Mouse (Mus musculus) mesoderm, embryonic 11.5 days (tissue): Measurements from ENCODE around the gene Rtel1.

ENCODE experiments used
- DNase-seq: peaks from one replicate; pipeline ENCODE4 v3.0.0-alpha.2; 2012; ENCODE audit warnings: low read depth, low spot score

Rtel1 gene

DNA sequence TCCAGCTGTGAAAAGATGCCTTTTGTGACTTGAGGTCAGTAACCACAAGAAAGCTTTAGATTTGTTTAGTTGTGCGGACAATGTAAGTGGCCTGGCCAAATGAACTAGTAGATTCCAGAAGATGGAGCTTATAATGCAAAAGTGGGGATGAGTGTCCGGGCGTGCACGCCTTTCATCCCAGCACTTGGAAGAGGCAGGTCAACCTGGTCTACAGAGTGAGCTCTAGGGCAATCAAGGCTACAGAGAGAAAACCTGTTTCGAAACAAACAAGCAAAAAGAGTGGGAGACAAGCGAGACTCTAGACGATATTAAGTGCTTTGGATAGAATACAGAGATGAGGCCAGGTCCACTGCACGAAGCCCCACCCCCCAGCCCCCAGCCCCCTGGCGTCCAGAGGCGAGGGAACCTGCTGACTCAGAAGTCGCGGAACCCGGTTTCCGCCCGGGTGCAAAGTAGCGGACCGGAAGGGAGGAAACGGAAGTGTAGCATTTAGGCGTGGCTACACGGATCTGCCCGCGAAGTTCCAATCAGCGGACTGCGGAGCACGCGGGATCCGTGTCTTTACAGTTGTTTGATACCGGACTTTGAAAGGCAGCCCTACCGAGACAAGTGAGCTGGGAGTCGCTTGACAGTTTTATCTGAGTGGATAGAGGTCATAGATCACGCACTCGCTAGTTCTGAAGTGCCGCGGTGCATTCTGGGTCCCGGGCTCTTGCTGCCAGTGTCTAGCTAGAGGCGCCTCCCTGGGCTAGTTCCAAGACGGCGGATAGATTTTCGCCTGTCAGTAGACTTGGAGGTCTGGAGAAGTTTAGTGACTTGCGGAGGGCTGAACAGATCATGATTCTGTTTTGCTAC is at the start of gene Rtel1:
Rtel1 (plus strand) TSS at position 492 of the 855 bp plus-strand sequence.
- DNase-seq, result peak; percentile 92

DNA sequence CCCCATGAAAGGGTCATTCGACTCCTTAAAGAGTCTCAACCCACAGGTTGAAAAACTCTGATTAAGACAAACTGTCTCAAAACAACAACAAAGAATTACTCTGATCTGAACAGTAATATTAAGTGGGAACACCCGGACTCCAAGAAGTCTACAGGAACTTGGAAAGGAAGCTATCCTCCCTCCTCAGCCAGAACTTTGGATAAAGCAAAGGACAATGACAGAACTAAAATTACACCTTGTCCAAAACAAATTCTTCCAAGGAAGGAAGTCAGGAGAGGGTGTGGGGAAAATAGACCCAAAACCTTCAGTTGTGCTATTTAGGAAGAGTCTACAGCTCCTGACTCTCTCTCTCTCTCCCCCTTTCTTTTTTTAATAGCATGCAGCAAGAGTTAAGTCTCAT is 47.4 kb upstream of the Rtel1 start:
- no peak for DNase-seq

DNA sequence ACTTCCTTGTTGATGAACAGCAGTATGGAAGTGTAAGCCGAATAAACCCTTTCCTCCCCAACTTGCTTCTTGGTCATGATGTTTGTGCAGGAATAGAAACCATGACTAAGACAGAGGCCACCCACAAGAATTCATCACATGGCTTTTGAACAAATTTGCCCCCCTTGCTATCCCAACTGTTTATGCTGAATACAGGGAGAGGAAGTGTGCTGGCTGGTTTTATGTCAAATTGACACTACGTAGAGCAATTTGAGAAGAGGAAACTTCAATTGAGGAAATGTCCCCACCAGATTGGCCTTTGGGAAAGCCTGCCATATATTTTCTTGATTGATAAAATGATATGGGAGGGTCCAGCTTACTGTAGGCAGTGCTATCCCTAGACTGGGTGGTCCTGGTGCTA is 45.7 kb upstream of the Rtel1 start:
- no peak for DNase-seq

DNA sequence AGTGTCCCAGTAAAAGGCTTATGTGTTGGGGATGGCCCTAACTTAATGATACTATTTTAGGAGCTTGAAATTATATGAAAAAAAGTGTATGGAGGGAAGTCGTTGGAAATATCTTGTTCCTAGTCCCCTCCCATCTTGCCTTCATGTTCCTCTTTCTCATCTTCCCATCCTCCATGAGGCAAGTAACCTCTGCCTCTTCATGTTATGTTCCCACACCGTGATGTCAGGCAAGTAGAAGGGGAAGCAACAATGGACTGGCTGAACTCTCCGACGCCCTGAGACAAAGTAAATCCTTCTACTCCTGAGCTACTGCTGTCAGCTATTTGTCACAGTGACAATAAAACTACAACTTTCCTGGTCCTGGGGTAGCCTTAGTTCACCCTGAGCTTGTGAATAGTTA is 44.9 kb upstream of the Rtel1 start:
- no peak for DNase-seq

DNA sequence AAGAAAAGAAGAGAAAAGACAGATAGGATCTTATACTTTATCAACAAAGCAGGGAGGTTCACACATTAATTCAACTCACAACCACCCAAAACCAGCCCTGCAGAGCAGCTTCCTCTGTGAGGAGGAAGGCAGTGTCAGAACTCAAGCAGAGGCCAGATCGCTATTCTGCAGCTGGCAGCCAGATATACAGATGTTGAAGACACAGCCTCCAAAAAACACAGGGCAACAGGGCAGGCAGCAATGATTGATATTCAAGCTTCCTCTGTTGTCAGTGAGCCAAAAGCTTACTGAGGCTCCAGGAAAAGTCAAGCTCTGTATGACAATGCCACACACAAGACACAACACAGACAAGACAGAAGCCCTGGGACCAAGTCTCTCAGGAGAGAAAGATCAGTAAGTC is 42.8 kb upstream of the Rtel1 start:
- DNase-seq, result no peak

DNA sequence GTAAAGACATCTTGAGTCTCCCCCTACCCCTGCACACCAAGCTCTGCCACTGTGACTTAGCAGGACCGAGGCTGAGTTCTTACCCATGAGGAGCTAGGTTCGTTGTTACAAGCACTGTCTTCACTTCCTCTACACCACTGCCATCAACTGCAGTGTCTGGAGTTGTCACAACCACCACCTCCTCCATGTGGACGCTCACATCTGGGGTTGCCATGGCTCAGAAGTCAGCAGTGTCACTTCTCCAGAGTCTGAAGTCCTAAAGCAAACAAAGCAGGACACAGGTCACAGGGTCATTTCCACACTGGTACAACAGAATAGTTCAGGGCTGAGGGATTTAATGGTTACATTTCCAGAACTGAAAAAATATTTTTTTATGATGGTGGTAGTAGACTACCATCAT is 41.7 kb upstream of the Rtel1 start:
- no peak for DNase-seq

DNA sequence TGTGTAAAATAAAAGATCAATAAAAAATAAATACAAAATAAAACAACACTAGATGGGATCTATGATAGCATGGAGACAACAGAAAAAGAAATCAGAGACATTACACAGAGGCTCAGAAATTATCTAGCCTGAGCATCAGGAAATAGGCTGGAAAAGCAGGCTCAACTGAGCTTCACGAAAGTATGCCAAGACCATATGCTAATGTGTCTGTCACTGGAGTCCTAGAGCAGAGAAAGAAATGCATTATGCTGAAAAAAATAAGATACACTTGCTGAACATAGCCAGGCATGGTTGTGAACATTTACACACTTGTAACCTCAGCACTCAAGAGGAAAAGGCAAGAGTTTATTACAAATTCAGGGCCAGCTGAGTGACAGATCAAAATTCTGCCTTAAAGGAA is 39.6 kb upstream of the Rtel1 start:
- DNase-seq, result no peak

DNA sequence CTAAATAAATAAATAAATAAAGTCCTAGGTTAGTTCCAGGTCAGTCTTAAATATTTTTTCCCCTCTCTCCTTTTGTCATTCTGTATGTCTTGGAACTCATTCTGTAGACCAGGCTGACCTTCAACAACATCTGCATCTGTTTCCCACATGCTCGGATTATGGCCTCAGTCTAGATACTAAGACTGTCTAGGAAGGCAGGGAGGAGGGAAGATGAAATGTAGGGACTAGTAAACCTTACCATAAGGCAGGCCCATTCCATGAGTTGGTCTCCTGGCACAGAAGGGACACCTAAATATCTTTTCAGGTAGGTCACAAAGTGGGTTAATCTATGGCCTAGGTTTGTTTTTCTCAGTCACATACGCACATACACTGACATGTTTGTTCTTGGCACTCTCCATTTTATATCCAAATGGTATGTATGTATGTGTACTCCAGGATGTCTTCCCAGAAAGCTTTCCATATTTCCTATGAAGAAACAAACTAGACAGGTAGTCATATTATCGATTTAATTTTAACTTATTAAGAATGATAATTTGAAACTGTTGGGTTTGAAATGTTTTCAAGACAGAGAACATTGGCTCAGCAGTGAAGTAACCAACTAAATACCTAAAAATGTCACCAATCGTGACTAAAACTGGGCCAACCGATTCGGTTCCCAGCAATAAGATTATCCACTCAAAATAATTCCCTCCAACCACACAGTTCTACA is 32.8 kb upstream of the Rtel1 start:
- no peak for DNase-seq

DNA sequence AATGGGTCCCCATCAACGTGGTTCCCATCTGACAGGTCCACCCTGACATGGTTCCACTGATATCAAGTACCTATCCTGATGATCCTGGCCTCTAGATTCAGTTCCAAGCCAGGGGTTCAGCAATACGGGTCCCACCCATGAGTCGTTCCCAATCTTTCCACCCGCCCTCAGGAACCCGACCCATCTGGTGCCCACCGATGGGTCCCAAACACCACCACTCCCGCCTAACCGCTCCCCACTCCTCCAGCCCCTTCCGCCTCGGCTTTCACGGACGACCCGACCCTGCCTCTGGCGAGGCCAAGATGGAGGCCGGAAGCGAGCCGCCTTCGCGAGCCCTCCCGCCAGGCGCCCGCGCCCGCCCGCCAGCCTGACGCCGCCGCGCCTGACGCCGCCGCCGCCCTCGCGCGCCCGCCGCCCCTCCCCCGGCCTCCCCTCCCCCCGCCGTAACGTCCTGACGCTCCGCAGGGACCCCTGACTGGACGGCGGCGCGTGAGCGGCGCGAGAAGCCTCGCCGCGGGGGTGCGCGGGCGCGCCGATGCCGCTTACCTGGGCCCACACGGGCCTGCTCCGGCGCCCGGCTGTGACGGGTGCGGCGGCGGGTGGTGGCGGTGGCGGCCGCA is 32.1 kb upstream of the Rtel1 start:
- peak; percentile 80 for DNase-seq

DNA sequence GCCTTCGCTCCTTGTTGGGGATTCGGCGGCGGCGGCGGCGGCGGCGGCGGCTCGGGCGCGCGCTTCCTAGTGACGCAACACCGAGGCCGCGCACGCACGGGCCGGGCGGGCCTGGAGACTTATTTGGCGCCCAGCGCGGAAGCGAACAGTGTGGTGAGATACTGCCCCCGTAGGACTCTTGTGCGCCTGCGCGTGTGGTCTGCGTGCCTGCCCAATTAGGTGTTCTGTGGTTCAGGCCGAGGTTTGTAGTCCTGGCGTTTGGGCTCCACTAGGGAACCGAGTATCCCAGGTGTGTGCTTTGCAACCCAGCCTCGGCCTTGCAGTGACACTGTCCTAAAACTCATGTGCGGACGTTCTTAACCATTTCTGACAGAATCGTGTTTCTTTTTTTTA is 31.6 kb upstream of the Rtel1 start, which contains the start of gene Gmeb2:
Gmeb2 (minus strand) TSS at position 78 of the 393 bp plus-strand sequence.
- DNase-seq, result peak; percentile 97

DNA sequence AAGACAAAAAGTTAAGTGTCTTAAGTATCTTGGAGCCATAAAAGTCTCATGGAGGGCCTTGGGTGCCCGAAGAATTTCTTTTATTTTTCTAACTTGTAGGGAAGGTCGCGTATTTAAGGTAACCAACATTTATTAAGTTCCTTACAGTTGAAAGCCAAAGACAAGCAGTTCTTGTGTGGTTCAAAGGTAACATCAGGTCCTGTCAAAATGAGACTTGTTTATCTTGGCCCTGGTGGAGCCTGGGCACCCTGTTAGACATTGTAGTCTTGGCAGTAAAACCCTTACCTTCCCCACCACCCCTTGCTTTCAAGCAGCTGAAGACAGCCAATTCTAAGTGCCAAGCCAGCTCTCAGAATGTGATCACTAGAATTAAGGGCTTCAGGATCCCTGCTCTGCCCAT is 30.8 kb upstream of the Rtel1 start:
- DNase-seq, result no peak

DNA sequence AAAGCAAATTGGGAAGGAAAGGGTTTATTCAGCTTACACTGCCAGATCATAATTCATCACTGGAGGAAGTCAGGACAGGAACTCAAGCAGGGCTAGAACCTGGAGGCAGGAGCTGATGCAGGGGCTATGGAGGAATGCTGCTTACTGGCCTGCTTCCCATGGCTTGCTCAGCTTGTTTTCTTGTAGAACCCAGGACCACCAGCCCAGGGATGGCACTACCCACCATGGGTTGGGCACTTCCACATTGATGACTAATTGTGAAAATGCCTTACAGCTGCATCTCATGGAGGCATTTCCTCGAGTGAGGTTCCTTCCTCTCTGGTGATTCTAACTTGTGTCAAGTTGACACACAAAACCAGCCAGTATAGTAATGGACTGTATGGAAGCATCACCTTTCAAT is 28.6 kb upstream of the Rtel1 start:
- DNase-seq, result no peak

DNA sequence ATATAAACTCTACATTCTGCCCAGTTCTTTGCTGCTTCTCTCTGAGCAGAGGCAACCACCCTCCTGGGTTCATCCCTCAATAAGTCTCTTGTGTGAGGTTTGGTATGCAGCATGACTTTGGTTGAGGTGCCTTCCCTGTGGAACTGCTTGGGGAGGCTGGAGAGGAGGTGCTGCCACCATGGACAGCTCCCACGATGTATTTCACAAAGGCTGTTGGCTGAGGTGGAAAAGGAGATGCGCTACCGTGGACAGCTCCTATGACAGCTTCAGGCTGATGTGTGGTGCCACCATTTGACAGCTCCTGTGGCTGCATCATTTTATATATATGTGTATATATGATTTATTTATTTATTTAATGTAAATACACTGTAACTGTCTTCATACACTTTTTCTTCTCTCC is 17.5 kb upstream of the Rtel1 start:
- peak; percentile 71 for DNase-seq

DNA sequence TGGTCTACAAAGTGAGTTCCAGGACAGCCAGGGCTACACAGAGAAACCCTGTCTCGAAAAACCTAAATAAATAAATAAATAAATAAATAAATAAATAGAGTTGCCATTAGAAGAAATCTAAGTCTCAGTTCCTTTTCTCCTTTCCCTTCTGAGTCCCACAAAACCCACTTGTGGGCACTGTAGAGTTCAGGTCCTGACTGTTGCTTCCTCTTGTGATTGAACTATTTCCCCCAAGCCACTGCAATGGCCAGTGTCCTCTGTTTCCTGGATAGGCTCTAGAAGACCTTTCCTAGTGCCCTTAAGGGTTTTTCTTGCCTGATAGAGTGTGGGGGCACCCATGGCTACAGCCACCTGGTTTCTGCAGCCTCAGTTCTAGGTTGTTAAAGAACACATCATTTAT is 14.6 kb upstream of the Rtel1 start:
- DNase-seq, result no peak

DNA sequence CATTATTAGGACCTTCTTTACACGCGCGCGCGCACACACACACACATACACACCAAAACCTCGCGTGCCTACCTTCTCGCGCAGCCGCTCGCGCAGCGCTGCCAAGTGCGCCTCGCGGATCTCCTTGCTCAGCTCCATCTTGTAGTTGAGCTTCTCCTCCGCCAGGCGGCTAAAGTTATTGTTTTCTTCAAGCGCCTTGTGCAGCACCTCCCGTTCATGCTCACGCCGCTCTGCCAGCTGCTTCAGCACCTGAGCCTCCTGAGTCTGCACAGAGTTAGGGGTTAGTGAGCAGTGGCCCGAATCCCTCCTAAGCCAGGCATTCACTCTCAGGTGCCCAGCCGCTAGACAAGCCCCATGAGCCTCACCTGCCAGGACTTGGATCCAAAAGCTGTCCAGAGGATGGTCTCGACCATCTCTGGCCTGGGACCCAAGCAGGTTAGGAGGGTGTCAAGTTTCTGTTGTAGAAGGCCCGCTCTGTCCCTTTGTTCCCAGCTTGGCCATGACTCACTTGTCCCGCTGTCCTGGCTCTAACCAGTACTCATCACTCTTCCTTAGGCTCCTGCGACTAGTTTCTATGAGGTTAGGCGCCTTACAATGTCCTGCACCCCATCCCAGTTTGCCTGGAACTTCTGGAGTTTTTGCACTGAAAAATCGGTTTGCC is 12.3 kb upstream of the Rtel1 start:
- DNase-seq, result peak; percentile 65

DNA sequence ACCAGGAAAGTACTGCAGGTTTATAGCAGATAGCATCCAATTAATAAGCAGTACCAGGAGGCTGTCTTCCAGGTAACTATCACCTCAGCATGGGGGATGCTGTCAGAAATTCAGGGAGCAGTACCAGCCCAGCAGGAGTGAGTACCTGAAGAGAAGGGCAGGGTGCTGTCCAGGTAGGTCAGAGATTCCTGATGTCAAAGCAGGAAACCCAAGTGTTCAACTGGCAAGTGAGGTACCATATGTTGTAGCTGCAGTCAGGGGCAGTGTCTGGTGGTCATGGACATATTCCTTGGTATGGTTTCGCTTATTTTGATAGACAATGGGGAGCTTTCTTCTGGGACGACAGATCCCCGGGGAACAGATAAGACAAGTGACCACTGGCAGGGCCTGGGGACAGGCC is 7.1 kb upstream of the Rtel1 start:
- no peak for DNase-seq

DNA sequence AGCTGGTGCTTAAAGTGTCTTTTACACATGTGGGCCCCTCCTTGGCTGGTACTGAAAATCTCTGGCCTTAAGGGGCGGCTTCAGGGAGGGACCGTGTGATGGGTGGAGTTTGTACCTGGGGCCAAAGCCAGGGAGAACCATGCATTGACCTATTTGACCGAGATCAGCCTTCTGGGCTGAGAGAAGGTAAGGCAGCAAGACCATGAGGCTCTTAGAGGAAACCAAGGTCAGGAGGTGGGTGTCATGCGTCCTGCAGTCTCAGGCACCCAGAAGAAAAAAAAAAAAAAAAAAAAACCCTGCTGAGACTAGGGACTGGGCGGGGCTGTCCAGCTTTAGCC is 6.6 kb upstream of the Rtel1 start:
- no peak for DNase-seq

DNA sequence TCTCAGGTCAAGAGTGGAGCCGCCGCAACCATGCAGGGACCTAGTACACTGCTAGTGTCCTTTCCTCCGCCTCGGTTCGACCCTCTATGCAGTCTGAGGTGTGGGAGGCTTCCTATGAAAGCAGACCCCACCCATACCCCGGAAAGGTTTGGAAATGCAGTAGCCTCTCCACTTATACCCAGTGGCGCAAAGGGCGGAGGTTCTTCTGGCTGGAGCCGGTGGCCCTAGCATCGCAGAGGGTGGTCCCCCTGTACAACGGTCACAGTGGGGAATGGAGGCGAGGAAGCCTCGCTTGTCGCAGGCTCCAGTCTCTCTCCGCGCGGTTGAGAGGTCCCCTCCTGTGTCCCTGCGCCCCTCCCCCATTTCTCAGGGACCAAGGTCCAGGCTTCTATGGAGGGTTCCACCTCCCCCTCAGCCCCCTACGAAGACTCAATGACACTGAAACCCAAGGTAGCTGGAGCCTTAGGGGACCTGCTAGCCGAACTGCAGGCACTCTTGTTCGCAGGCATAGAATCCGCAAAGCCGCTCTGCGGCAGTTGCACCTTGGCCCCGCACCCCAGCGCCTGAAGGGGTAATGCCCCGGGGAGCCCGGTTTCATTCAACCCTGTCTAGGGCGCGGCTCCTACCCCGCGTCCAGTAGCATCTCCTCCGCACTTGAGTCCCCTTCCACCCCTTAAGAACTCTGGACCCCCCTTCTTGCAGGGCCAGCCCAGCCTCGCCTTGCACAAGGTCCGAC is 6.0 kb upstream of the Rtel1 start:
- DNase-seq, result no peak

DNA sequence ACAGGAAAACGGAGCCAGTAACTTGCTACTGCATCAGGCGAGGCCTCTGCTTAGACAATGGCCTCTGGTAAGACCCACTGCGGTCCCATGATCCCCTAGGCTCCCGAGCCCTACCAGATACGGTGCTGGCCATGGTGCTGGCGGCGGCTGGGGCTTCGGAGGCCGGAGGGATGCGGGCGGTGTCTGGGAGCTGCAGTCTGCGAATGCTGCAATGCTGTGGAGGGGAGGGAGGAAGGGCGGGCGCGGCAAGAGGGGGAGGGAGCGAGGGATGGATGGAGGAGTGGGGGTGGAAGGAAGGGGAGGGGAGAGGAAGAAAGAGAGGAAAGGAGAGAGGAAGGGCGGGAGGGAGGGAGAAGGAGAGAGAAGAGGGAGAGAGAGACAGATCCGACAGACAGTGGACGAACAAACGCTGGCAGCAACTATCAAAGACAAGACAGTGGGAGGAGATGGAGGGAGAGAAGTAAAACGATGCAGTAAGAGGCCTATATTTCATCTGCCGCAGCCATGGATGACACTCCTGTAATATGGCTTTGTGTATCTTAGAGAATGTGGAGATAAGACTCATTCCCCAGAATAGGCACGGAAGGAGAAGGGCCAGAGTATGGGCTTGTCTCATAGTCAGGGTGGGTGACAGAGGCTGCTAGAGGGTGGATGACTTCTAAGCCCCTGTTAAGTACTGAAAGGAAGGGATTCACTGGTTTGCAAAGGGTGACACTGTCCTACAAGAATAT is 5.3 kb upstream of the Rtel1 start, which contains the start of gene Stmn3:
Stmn3 (minus strand) TSS at position 421 of the 731 bp plus-strand sequence.
- DNase-seq, result peak; percentile 78

DNA sequence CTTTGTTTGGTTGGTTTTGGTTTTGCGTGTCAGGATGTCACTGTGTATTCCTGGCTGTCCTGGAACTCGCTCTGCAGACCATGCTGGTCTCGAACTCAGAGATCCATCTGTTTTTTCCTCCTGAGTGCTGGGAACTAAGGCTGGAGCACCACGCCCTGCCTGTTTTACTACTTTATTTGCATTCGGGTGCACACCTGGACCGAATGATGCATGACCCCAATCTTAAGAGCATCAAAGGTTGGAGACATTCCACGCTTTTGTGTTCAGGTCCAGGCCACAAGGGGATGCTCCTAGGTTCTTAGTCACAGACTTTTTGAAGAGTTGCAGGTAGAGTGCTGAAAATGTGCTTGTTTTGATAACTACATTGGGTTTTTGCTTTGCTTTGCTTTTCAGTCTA is 562 bp downstream of the Rtel1 start:
- no peak for DNase-seq

DNA sequence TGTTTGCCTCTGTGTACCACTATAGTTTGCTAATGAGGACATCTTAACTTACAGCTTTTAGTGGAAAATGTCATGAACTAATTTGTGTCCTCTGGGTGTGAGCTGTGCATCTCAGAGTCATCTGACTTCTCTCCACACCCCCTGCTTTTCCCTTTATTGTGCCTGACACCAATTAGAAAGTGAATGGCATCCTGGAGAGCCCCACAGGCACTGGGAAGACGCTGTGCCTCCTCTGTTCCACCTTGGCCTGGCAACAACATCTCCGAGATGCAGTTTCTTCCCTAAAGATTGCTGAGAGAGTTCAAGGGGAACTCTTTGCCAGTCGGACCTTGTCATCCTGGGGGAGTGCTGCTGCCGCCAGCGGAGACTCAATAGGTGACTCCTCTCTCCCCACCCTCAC is 2.6 kb downstream of the Rtel1 start:
- no peak for DNase-seq
